Comparison of ENCODE assay signal across 17 mouse cellular contexts in the genomic region with DNA sequence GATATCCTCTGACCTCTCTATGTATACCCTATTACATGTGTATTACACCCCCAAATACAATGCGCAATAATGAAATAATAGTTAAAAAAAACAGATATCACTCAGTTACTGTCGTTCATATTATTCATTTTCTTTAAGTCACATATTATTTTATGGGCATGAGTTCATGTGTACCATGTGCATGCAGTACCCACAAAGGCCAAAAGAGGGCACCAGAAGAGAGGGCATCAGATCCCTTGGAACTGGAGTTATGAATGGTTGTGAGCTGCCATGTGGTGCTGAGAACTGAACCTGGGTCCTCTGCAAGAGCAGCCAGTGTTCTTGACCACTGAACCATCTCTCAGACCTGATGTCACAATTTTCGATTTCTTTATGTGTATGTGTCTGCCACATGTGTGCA. TPM values are rescaled to one million over a fixed set of nuclear protein-coding genes. Genes with fewer than 3 reads are reported as not detected.
DNase-seq lines count a peak whose midpoint lies in the region; ATAC-seq and TF ChIP-seq lines count a peak whose summit lies in the region.
"Had no signal": no experiment of that assay in that cellular context is flagged by ENCODE, and none has a peak within 500 bp of the region (broad histone marks: within the 10 kb centered on the region; RNA-seq: fewer than 3 reads in every experiment).

No protein-coding gene starts in this region.

- TF ChIP-seq CTCF in layer of hippocampus, adult 2 months (conservative IDR thresholded peaks at IDR 0.05): peak; percentile 62
- peak; percentile 36; the same call in 1 of the 2 replicates for TF ChIP-seq CTCF in testis, adult 2 months (IDR thresholded peaks at IDR 0.05; ENCODE audit: control insufficient read depth, insufficient read depth, insufficient replicate concordance, low read depth, low read length)
- TF ChIP-seq CTCF in MEL (IDR thresholded peaks at IDR 0.05 in 2 of 3, conservative IDR thresholded peaks at IDR 0.05 in 1 of 3; ENCODE audit: control insufficient read depth in 1 of 3, insufficient read depth in 1 of 3, low read depth in 2 of 3, low read length in 3 of 3, poor library complexity in 1 of 3, severe bottlenecking in 1 of 3): peak in 2 of 3 experiments; percentile 6 to 23; a peak in 1 of 6 replicates

- no peaks in the 10 kb centered on the region; the same call in 1 of the 2 replicates for H3K4me1 ChIP-seq in testis, adult 2 months (ENCODE audit: control insufficient read depth, insufficient read depth, low read length)
- H3K4me1 ChIP-seq in MEL (ENCODE audit: control insufficient read depth in 1 of 2, insufficient read depth in 2 of 2, low read length in 2 of 2): no peaks in the 10 kb centered on the region

- H3K9ac ChIP-seq in MEL (ENCODE audit: control insufficient read depth, low read depth, low read length, poor library complexity, severe bottlenecking): no peak overlapping the region
- H3K9ac ChIP-seq: forebrain, embryonic 15.5 days; hindbrain, embryonic 14.5 days; limb, embryonic 13.5 days; midbrain, embryonic 12.5 days had no signal

- no peaks in the 10 kb centered on the region for H3K27me3 ChIP-seq in testis, adult 2 months (ENCODE audit: control insufficient read depth, insufficient read depth, low read length)
- H3K27me3 ChIP-seq in MEL (ENCODE audit: control insufficient read depth in 1 of 2, insufficient read depth in 2 of 2, low read length in 2 of 2): no peaks in the 10 kb centered on the region
- H3K27me3 ChIP-seq: forebrain, embryonic 15.5 days; midbrain, embryonic 12.5 days had no signal

- peak; percentile 28 for TF ChIP-seq RAD21 in MEL (IDR thresholded peaks at IDR 0.05; ENCODE audit: low read depth, low read length)

- no peak for ATAC-seq in monocyte, adult 5-6 weeks (replicated peaks; ENCODE audit: insufficient number of reproducible peaks, low FRiP score, low TSS enrichment, poor library complexity, severe bottlenecking)
- ATAC-seq: activated CD4-positive, CD25-positive, alpha-beta regulatory T cell, adult 4 months; forebrain, embryonic 15.5 days had no signal

- no peak overlapping the region for H3K27ac ChIP-seq in layer of hippocampus, adult 2 months
- no peak overlapping the region for H3K27ac ChIP-seq in testis, adult 2 months (ENCODE audit: control insufficient read depth, insufficient read depth, low read depth, low read length)
- no peak overlapping the region for H3K27ac ChIP-seq in MEL (ENCODE audit: control insufficient read depth, low read depth, low read length)
- H3K27ac ChIP-seq: forebrain, embryonic 15.5 days; hindbrain, embryonic 14.5 days; limb, embryonic 13.5 days; midbrain, embryonic 12.5 days had no signal

- no peak overlapping the region for H3K4me3 ChIP-seq in layer of hippocampus, adult 2 months
- H3K4me3 ChIP-seq in testis, adult 2 months (ENCODE audit: control insufficient read depth, low read depth, low read length): no peak overlapping the region
- H3K4me3 ChIP-seq in MEL (ENCODE audit: control insufficient read depth in 1 of 2, insufficient read depth in 1 of 2, low read depth in 2 of 2, low read length in 2 of 2): no peak overlapping the region
- H3K4me3 ChIP-seq: forebrain, embryonic 15.5 days; limb, embryonic 13.5 days; midbrain, embryonic 12.5 days had no signal

- no peak for TF ChIP-seq POLR2A in testis, adult 2 months (IDR thresholded peaks at IDR 0.05; ENCODE audit: control insufficient read depth, low read depth, low read length)
- TF ChIP-seq POLR2A in MEL (IDR thresholded peaks at IDR 0.05; ENCODE audit: control insufficient read depth in 1 of 2, insufficient read depth in 1 of 2, low read depth in 1 of 2, low read length in 2 of 2, poor library complexity in 1 of 2): no peak

- H3K9me3 ChIP-seq in MEL (replicated peaks; ENCODE audit: insufficient read depth, low read length): no peaks in the 10 kb centered on the region
- H3K9me3 ChIP-seq: forebrain, embryonic 15.5 days; midbrain, embryonic 12.5 days had no signal

- DNase-seq in layer of hippocampus, adult 2 months (ENCODE audit: low spot score in 2 of 2): no peak
- no peak for DNase-seq in layer of hippocampus, adult 9-10 months (ENCODE audit: low spot score)
- DNase-seq in testis, postnatal 14 days (ENCODE audit: low spot score): no peak
- peak; percentile 16 for DNase-seq in MEL (ENCODE audit: low read depth, low spot score)
- DNase-seq in embryo, embryonic 11 days: no peak
- DNase-seq: adrenal gland, postnatal 25 days; cerebellum, adult 9-10 months; heart, postnatal 14 days; kidney, adult 8-10 months had no signal

- TF ChIP-seq EP300 in MEL (IDR thresholded peaks at IDR 0.05; ENCODE audit: low read depth in 1 of 2, low read length in 2 of 2): no peak

- no peaks in the 10 kb centered on the region for H3K79me2 ChIP-seq in MEL (ENCODE audit: control insufficient read depth, insufficient read depth, low read length, poor library complexity)

- no peaks in the 10 kb centered on the region for H3K36me3 ChIP-seq in testis, adult 2 months (ENCODE audit: control insufficient read depth, insufficient read depth, low read length)
- H3K36me3 ChIP-seq in MEL (ENCODE audit: control insufficient read depth in 1 of 2, insufficient read depth in 2 of 2, low read length in 2 of 2): no peaks in the 10 kb centered on the region
- H3K36me3 ChIP-seq: G1E had no signal

TF ChIP-seq in MEL, 35 proteins besides CTCF, POLR2A, EP300 and RAD21:
- TF ChIP-seq ETS1 (IDR thresholded peaks at IDR 0.05; ENCODE audit: low read depth, low read length) (no peak), GATA1 (IDR thresholded peaks at IDR 0.05; ENCODE audit: low read depth, low read length) (no peak), ZNF384 (IDR thresholded peaks at IDR 0.05; ENCODE audit: low read depth, low read length) (no peak), TBP (IDR thresholded peaks at IDR 0.05; ENCODE audit: low read depth, low read length) (no peak), MAX (IDR thresholded peaks at IDR 0.05; ENCODE audit: low read length) (no peak), MYB (IDR thresholded peaks at IDR 0.05; ENCODE audit: low read depth, low read length) (no peak), USF2 (IDR thresholded peaks at IDR 0.05; ENCODE audit: borderline replicate concordance in 1 of 2, insufficient read depth in 1 of 2, low read depth in 1 of 2, low read length in 2 of 2) (no peak)

RNA-seq across cellular contexts. Expression of a gene that starts 47.6 kb away (rescaled TPM):
- total RNA-seq in layer of hippocampus, adult 2 months (2021): 10 to 100 TPM; 43.7 to 47.1 TPM
- polyA plus RNA-seq in testis, adult 2 months (2012; rRNA removed): 4.4 and 4.9 TPM in 2 replicates
- total RNA-seq in MEL (2012; rRNA removed): 14.6 and 16.7 TPM in 2 replicates
- 10 to 100 TPM in 1 of 2 experiments, not detected in 1; 25.9 TPM for polyA plus RNA-seq in MEL (2012; ENCODE audit: insufficient read depth in 1 of 2, insufficient read length in 2 of 2, low read depth in 1 of 2, low replicate concordance in 2 of 2, missing spikeins in 1 of 2)
- total RNA-seq in monocyte, adult 5-6 weeks (2017): 29.7 to 53.7 TPM (median 49.9 TPM) in 3 replicates
